Mouse (Mus musculus) spleen, postnatal 36 days (tissue): Measurements from ENCODE around the gene Spice1.

Source experiments
- DNase-seq, 2 experiments: peaks; one replicate each; pipeline ENCODE4 v3.0.0; 2022; ENCODE audit warnings: low spot score in 2 of 2, mixed read lengths in 1 of 2

The Spice1 gene

GRCm38 (mm10) chr16:44365522-44365921 is 18.6 kb downstream of the Spice1 start:
- no peak for DNase-seq

GRCm38 (mm10) chr16:44375459-44375858 is 28.5 kb downstream of the Spice1 start:
- no peak for DNase-seq

GRCm38 (mm10) chr16:44380006-44380405 is 33.1 kb downstream of the Spice1 start:
- DNase-seq = no peak

- DNase-seq = no peak
These were observed 34.7 kb downstream of the Spice1 start for GRCm38 (mm10) chr16:44381578-44381977.

GRCm38 (mm10) chr16:44383549-44383948 is 36.6 kb downstream of the Spice1 start:
- no peak for DNase-seq

- no peak for DNase-seq
These were observed 37.3 kb downstream of the Spice1 start for GRCm38 (mm10) chr16:44384251-44384650.

GRCm38 (mm10) chr16:44391877-44392548 is 45.1 kb downstream of the Spice1 start:
- DNase-seq = peak in 1 of 2 experiments; percentile 9

GRCm38 (mm10) chr16:44394577-44395243 is 47.8 kb downstream of the Spice1 start, which contains the start of gene Cfap44:
Gene Cfap44 (plus strand): TSS chr16:44394796.
- peak; percentile 19 to 25 for DNase-seq

GRCm38 (mm10) chr16:44404933-44405332 is 58.0 kb downstream of the Spice1 start:
- no peak for DNase-seq

GRCm38 (mm10) chr16:44407211-44407610 is 60.3 kb downstream of the Spice1 start:
- no peak for DNase-seq

GRCm38 (mm10) chr16:44408290-44408689 is 61.4 kb downstream of the Spice1 start:
- DNase-seq = no peak

GRCm38 (mm10) chr16:44410176-44410575 is 63.3 kb downstream of the Spice1 start:
- DNase-seq = no peak

GRCm38 (mm10) chr16:44417596-44417995 is 70.7 kb downstream of the Spice1 start:
- no peak for DNase-seq

GRCm38 (mm10) chr16:44421735-44422134 is 74.8 kb downstream of the Spice1 start:
- no peak for DNase-seq

- DNase-seq = no peak
These were observed 76.6 kb downstream of the Spice1 start for GRCm38 (mm10) chr16:44423499-44423898.

- no peak for DNase-seq
These were observed 81.5 kb downstream of the Spice1 start for GRCm38 (mm10) chr16:44428456-44428855.

- DNase-seq = no peak
These were observed 83.1 kb downstream of the Spice1 start for GRCm38 (mm10) chr16:44430021-44430420.

- DNase-seq = no peak
These were observed 88.0 kb downstream of the Spice1 start for GRCm38 (mm10) chr16:44434931-44435330.

- DNase-seq = no peak
These were observed 88.6 kb downstream of the Spice1 start for GRCm38 (mm10) chr16:44435481-44435880.
